Mouse (Mus musculus): ENCODE results near the gene Gal3st1.
"Not testable (repeated sequence)": the region's sequence is repeated elsewhere in the genome, so short reads cannot be mapped to it uniquely, and the experiment has no call there.

Gene Gal3st1

GRCm38 (mm10) chr11:3982275-3983209, 894 bp upstream of the Gal3st1 start:
- DNase-seq (ENCODE audit: low read depth, low spot score), result no peak

- no peak for DNase-seq (ENCODE audit: low read depth, low spot score)
Observed at GRCm38 (mm10) chr11:3983863-3984745, 668 bp downstream of the Gal3st1 start.

- no peak for DNase-seq (ENCODE audit: low read depth, low spot score)
Observed at GRCm38 (mm10) chr11:3989748-3990147, 6.3 kb downstream of the Gal3st1 start.

DNA sequence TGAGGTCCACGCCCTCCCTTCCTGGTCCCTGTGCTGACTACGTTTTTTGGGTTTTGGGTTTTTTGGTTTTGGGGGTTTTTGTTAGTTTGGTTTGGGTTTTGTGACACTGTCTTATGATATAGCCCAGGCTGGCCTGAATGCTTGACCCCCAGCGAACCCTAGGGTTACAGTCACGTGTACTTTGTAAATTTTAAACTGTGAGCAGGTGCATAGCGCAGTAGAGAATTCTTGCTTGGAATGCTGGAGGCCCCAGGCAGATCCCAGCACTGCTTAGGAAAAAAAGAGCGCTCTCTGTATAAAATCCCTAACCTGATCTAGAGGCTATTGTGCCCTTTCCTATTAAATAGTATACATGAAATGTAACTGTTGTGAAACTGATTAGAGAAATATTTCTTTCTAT, 9.7 kb downstream of the Gal3st1 start:
- DNase-seq (ENCODE audit: low read depth, low spot score), result no peak

DNA sequence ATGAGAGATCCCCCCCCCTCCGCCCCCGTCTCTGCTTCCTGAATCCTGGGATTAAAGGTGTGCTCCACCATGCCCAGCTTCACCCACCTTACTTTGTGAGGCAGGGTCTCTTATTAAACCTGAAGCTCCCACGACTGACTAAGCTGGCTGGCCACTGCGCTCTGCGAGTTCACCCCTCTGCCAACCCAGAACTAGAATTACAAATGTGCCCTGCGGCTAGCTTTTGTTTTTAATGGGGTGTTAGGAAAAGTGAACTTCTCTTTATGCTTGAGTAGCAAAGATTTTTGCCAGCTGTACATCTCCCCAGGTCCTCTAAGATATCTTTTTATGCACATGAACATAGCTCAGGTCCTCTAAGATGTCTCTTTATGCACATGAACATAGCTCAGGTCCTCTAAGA, 10.5 kb downstream of the Gal3st1 start:
- DNase-seq (ENCODE audit: low read depth, low spot score), result no peak

GRCm38 (mm10) chr11:3995511-3995910, 12.1 kb downstream of the Gal3st1 start:
- DNase-seq (ENCODE audit: low read depth, low spot score), result no peak

- DNase-seq (ENCODE audit: low read depth, low spot score), result no peak
Observed at GRCm38 (mm10) chr11:3996840-3997239, 13.4 kb downstream of the Gal3st1 start.

DNA sequence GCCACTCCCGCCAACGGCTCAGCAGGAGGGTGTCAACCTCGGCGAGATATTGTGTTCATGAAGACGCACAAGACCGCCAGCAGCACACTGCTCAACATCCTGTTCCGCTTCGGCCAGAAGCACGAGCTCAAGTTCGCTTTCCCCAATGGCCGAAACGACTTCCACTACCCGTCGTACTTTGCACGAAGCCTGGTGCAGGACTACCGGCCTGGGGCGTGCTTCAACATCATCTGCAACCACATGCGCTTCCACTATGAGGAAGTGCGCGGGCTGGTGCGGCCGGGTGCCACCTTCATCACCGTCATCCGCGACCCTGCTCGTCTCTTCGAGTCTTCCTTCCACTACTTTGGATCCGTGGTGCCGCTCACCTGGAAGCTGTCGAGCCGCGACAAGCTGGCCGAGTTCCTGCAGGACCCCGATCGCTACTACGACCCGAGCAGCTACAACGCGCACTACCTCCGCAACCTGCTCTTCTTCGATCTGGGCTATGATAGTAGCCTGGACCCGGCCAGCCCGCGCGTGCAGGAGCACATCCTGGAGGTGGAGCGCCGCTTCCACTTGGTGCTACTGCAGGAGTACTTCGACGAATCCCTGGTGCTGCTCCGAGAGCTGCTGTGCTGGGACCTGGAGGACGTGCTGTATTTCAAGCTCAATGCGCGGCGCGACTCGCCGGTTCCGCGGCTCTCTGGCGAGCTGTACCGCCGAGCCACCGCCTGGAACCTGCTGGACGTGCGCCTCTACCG, 14.7 kb downstream of the Gal3st1 start:
- DNase-seq (ENCODE audit: low read depth, low spot score), result no peak

DNA sequence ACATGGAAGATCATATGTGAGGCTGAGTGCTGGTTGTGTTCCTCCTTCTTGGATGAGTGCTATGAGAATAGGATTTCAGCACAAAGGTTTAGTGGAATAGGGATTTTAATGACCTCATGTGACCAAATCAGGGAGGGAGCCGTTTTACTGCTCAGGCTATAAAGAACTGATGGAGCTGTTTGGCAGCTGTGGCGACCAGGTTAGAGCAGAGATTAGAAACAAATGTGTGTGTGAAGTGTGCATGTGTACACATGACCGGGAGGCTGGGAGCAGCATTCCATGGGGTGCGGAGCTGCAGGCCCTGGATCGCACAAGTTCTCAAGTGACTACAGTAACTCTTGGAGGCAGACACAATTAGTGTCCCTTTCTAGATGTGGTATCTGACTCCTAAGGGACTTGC, 16.1 kb downstream of the Gal3st1 start:
- no peak for DNase-seq (ENCODE audit: low read depth, low spot score)

DNA sequence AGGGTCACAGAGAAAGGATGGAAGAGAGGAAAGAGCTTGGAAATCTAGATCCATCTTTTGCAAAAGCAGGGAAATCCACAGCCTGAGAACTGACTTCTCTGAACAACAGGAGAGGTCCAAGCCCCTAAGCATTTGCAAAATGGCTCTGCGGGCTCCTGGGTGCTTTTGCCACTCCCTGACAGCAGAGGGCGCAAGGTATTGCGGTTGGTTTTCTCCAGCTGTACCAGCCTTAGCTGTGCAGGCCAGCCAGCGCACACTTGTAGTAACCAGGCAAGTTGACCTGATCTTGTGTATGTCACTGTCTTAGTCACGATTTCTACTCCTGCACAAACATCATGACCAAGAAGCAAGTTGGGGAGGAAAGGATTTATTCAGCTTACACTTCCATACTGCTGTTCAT, 18.2 kb downstream of the Gal3st1 start:
- DNase-seq (ENCODE audit: low read depth, low spot score), result no peak

GRCm38 (mm10) chr11:4005220-4005805, 21.9 kb downstream of the Gal3st1 start:
- DNase-seq (ENCODE audit: low read depth, low spot score), result no peak

GRCm38 (mm10) chr11:4006462-4006861, 23.0 kb downstream of the Gal3st1 start:
- DNase-seq (ENCODE audit: low read depth, low spot score), result no peak

GRCm38 (mm10) chr11:4012616-4013015, 29.2 kb downstream of the Gal3st1 start:
- DNase-seq (ENCODE audit: low read depth, low spot score), result no peak

DNA sequence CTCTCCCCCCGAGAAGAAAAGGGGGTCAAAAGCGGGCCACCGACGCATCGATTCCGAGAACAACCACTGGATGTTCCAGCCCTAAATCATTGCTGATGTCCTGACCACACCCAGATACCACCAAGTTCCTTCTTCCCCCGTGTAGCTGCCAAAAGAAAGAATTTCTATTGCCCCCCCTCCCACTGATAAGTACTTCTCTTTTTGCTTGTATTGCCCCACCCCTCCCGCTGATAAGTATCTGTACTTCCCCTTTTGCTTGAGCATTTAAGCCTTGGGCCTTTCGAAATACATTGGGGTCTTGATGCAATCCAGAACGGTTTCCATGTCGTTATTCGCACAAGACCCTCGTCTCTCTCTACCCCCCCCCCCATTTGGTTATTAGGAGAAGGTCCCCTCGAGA, 32.4 kb downstream of the Gal3st1 start:
- not testable (repeated sequence) for DNase-seq (ENCODE audit: low read depth, low spot score)

DNA sequence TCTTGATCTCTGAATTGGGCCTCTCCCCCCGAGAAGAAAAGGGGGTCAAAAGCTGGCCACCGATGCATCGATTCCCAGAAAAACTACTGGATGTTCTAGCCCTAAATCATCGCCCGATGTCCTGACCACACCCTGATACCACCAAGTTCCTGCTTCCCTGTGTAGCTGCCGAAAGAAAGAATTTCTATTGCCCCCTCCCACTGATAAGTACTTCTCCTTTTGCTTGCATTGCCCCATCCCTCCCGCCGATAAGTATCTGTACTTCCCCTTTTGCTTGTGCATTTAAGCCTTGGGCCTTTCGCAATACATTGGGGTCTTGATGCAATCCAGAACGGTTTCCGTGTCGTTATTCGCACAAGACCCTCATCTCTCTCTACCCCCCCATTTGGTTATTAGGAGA, 38.7 kb downstream of the Gal3st1 start:
- not testable (repeated sequence) for DNase-seq (ENCODE audit: low read depth, low spot score)

DNA sequence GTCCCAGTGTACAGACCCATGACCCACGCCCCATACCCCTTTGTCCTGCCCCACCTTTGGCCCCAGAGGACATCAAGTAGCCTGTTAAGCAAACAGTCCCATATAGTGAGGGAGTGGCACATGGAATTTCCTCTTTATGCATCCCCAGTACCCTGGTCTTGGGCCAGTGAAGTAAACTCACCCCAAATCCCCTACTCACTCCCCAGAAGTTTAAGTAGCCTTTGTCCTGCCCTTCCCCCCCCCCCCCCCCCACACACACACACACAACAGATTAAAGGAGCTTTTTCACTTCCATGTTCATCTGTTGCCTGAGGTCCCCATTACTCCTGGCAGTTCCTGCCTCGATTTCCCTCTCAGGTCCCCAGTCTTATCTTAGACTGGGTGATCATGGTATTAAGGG, 39.9 kb downstream of the Gal3st1 start:
- DNase-seq (ENCODE audit: low read depth, low spot score), result no peak

GRCm38 (mm10) chr11:4027066-4027465, 43.6 kb downstream of the Gal3st1 start:
- no peak for DNase-seq (ENCODE audit: low read depth, low spot score)

DNA sequence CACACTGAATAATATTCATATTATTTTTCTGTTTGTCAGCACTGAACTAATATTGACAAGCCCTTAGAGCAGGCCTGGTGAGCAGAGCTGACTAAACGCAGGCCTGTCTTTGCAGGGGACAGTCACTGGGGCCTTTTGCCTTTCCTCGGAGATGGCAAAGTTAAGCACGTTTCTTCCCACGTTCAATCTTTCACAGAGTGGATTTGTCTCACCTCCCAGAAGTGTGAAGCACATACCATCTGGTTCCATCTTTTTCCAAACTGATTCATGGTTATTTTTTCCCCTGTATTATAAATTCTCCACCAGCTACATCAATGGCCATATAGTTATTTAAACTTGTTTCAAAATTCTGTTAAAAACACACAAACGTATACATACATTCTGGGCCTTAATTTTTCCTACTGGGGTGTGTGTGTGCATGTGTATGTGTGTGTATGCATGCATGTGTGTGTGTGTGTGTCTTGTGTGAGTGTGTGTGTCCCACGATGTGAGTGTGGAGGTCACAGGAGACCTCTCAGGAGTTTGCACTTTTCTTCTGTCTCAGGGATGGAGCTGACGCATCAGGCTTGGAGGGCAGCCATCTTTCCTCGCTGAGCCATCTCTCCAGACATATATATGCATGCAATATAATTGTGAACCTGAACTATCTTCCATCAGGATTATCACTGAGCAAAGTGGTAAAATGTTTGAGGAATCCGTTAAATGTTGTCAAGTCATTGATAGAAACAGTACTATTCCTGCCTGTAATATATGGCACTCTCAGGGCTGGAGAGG, 44.3 kb downstream of the Gal3st1 start:
- DNase-seq (ENCODE audit: low read depth, low spot score), result peak; percentile 22

- no peak for DNase-seq (ENCODE audit: low read depth, low spot score)
Observed at GRCm38 (mm10) chr11:4029343-4029742, 45.9 kb downstream of the Gal3st1 start.

DNA sequence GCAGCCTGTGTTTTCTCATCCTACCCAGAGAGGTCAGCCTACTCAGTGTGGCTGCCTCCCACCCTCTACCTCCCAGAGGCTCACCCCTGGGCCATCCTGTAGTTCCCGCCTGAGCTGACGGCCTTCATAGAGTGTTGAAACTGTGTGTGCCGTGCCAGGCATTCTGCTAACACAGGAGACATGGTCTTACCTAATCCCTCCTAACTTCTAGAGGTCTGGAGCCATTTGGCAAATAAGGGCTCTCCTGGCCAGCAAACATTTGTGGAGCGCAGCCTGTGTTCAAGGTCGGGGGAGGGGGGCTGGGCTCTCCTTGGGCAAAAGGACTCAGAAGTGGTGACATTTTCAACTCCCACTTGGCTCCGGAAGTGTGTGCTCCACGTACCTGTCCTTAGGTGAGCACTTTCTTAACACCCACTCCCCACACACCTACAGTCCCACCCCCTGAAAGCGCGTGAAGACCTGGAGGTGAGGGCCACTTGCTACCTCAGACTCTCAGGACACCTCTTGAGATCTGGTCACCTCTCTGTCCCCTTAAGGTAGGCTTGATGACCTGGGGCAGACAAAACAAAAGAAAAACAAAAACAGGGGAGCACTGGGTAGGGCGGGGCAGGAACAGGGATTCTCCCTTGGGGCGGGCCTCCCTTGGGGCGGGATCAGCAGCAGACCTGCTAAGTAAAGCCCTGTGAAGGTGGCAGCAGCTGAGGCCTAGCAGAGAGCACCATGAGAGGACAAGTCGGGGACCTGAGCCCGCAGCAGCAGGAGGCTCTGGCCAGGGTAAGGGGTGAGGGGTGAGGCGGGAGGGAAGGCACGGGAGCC, 47.9 kb downstream of the Gal3st1 start, which contains the start of gene Sec14l4:
Gene Sec14l4, plus strand, starts transcription at position 337 of the 816 bp plus-strand sequence.
- DNase-seq (ENCODE audit: low read depth, low spot score), result no peak
